Comparison of ENCODE assay signal across 8 mouse cellular contexts in genomic region chr5:144223899-144224816, GRCm38 (mm10). TPM values are rescaled to one million over a fixed set of nuclear protein-coding genes. Genes with fewer than 3 reads are reported as not detected.
DNase-seq lines count a peak whose midpoint lies in the region; ATAC-seq and TF ChIP-seq lines count a peak whose summit lies in the region.

No protein-coding gene starts in this region.

- no peaks in the 10 kb centered on the region for H3K27me3 ChIP-seq in kidney, embryonic 15.5 days
- H3K27me3 ChIP-seq in heart, embryonic 16.5 days (ENCODE audit: control insufficient read depth, insufficient read depth, low read length): no peaks in the 10 kb centered on the region
- no peaks in the 10 kb centered on the region for H3K27me3 ChIP-seq in midbrain, embryonic 12.5 days

- H3K4me3 ChIP-seq in kidney, embryonic 15.5 days (replicated peaks): peak overlapping the region; percentile 65
- peak overlapping the region; percentile 74 for H3K4me3 ChIP-seq in bone marrow, adult 2 months (replicated peaks; ENCODE audit: control insufficient read depth, low read depth, low read length)
- peak overlapping the region; percentile 91 for H3K4me3 ChIP-seq in heart, embryonic 16.5 days (ENCODE audit: low read length)
- H3K4me3 ChIP-seq in midbrain, embryonic 12.5 days: peak overlapping the region; percentile 72

- peak overlapping the region; percentile 78 for H3K4me2 ChIP-seq in kidney, embryonic 15.5 days
- H3K4me2 ChIP-seq in heart, embryonic 16.5 days (ENCODE audit: low read depth, low read length): peak overlapping the region; percentile 71
- peak overlapping the region; percentile 87 for H3K4me2 ChIP-seq in midbrain, embryonic 12.5 days (replicated peaks)

- no peak for TF ChIP-seq POLR2A in bone marrow, adult 2 months (IDR thresholded peaks at IDR 0.05; ENCODE audit: borderline replicate concordance, control insufficient read depth, low read depth, low read length)

- H3K36me3 ChIP-seq in kidney, embryonic 15.5 days: no peaks in the 10 kb centered on the region
- no peaks in the 10 kb centered on the region for H3K36me3 ChIP-seq in heart, embryonic 16.5 days (ENCODE audit: control insufficient read depth, insufficient read depth)
- no peaks in the 10 kb centered on the region for H3K36me3 ChIP-seq in midbrain, embryonic 12.5 days

- peak overlapping the region; percentile 73; the same call in 1 of the 2 replicates for H3K27ac ChIP-seq in kidney, embryonic 15.5 days
- peak overlapping the region; percentile 31; the same call in 1 of the 2 replicates for H3K27ac ChIP-seq in bone marrow, adult 2 months (ENCODE audit: control insufficient read depth, insufficient read depth, low read depth, low read length, poor library complexity)
- H3K27ac ChIP-seq in heart, embryonic 16.5 days (ENCODE audit: low read length): peak overlapping the region; percentile 86
- peak overlapping the region; percentile 77 for H3K27ac ChIP-seq in midbrain, embryonic 12.5 days (replicated peaks)

- no peaks in the 10 kb centered on the region for H3K9me3 ChIP-seq in kidney, embryonic 15.5 days (replicated peaks)
- no peaks in the 10 kb centered on the region for H3K9me3 ChIP-seq in heart, embryonic 16.5 days (replicated peaks; ENCODE audit: control insufficient read depth, low read length)
- no peaks in the 10 kb centered on the region for H3K9me3 ChIP-seq in midbrain, embryonic 12.5 days

- H3K9ac ChIP-seq in kidney, embryonic 15.5 days: peak overlapping the region; percentile 64
- H3K9ac ChIP-seq in heart, embryonic 16.5 days (ENCODE audit: low read length): peak overlapping the region; percentile 89
- peak overlapping the region; percentile 58 for H3K9ac ChIP-seq in midbrain, embryonic 12.5 days (replicated peaks)

- 0 out of 2 replicates have a peak, but pooled peaks have one; percentile 43 for ATAC-seq in kidney, embryonic 15.5 days (replicated peaks; ENCODE audit: low FRiP score)
- ATAC-seq in heart, embryonic 16.5 days (replicated peaks; ENCODE audit: extremely low read depth, insufficient read depth, low FRiP score): no peak
- peak; percentile 34 for ATAC-seq in midbrain, embryonic 12.5 days (ENCODE audit: low FRiP score, low read depth)

- peaks cover 24% of the 10 kb centered on the region for H3K4me1 ChIP-seq in kidney, embryonic 15.5 days
- no peaks in the 10 kb centered on the region; the same call in none of the 2 replicates for H3K4me1 ChIP-seq in bone marrow, adult 2 months (ENCODE audit: control insufficient read depth, insufficient read depth, low read length)
- H3K4me1 ChIP-seq in heart, embryonic 16.5 days (ENCODE audit: control insufficient read depth, insufficient read depth, low read length): peaks cover 20% of the 10 kb centered on the region
- H3K4me1 ChIP-seq in midbrain, embryonic 12.5 days: peaks cover 21% of the 10 kb centered on the region

- WGBS in kidney, embryonic 15.5 days: 26% methylated on average over 18 of the region's 18 CpGs
- 27% methylated on average over 18 of the region's 18 CpGs for WGBS in bone marrow, adult 2 months
- 25% methylated on average over 18 of the region's 18 CpGs for WGBS in heart, embryonic 16.5 days
- WGBS in midbrain, embryonic 12.5 days: 25% methylated on average over 18 of the region's 18 CpGs

- intact Hi-C loops in gastrocnemius, postnatal 36 days (cut with DNase I): loop anchor here (5.0 kb wide), 1 partner anchor 33 kb away; no protein-coding TSS in a partner anchor

- DNase-seq in kidney, adult 9 months: no peak
- no peak for DNase-seq in gastrocnemius, postnatal 36 days
- DNase-seq in spleen, adult 12 weeks (ENCODE audit: low spot score): no peak
- DNase-seq in urinary bladder, postnatal 25 days (ENCODE audit: low spot score): no peak

- TF ChIP-seq CTCF in bone marrow, adult 2 months (IDR thresholded peaks at IDR 0.05; ENCODE audit: control insufficient read depth, insufficient read depth, low read length): no peak

RNA-seq across cellular contexts. Expression of gene Tecpr1, which starts 0.7 kb away (rescaled TPM):
- polyA plus RNA-seq in kidney, embryonic 15.5 days (2015; fragmentation: Nextera tagmentation; extraction: Ambion mirVana): 22.4 and 23.6 TPM in 2 replicates
- polyA plus RNA-seq in bone marrow, adult 2 months (2011; ENCODE audit: insufficient read depth, insufficient read length, low replicate concordance, missing spikeins): 9.6 and 11.9 TPM in 2 replicates
- polyA plus RNA-seq in heart, embryonic 16.5 days (2015; fragmentation: Nextera tagmentation; extraction: Ambion mirVana): 18.3 and 19.7 TPM in 2 replicates
- 33.5 and 36.1 TPM in 2 replicates for polyA plus RNA-seq in midbrain, embryonic 12.5 days (2016; fragmentation: Nextera tagmentation; extraction: Ambion mirVana)
- total RNA-seq in gastrocnemius, postnatal 36 days (2021): 10 to 100 TPM; 14.0 to 14.2 TPM

RNA-seq across cellular contexts. Expression of gene Bri3, which starts 20.1 kb away (rescaled TPM):
- polyA plus RNA-seq in kidney, embryonic 15.5 days (2015; fragmentation: Nextera tagmentation; extraction: Ambion mirVana): 123 and 129 TPM in 2 replicates
- polyA plus RNA-seq in bone marrow, adult 2 months (2011; ENCODE audit: insufficient read depth, insufficient read length, low replicate concordance, missing spikeins): 29.0 and 57.2 TPM in 2 replicates
- 144 and 169 TPM in 2 replicates for polyA plus RNA-seq in heart, embryonic 16.5 days (2015; fragmentation: Nextera tagmentation; extraction: Ambion mirVana)
- 145 and 166 TPM in 2 replicates for polyA plus RNA-seq in midbrain, embryonic 12.5 days (2016; fragmentation: Nextera tagmentation; extraction: Ambion mirVana)
- total RNA-seq in gastrocnemius, postnatal 36 days (2021): 10 to 100 TPM; 33.8 to 35.6 TPM

RNA-seq across cellular contexts. Expression of gene Bhlha15, which starts 34.1 kb away (rescaled TPM):
- polyA plus RNA-seq in kidney, embryonic 15.5 days (2015; fragmentation: Nextera tagmentation; extraction: Ambion mirVana): 0.48 and 0.71 TPM in 2 replicates
- 0.56 and 0.72 TPM in 2 replicates for polyA plus RNA-seq in bone marrow, adult 2 months (2011; ENCODE audit: insufficient read depth, insufficient read length, low replicate concordance, missing spikeins)
- 0.17 and 0.18 TPM in 2 replicates for polyA plus RNA-seq in heart, embryonic 16.5 days (2015; fragmentation: Nextera tagmentation; extraction: Ambion mirVana)
- 0.12 TPM in 1 of 2 replicates, not detected in the other for polyA plus RNA-seq in midbrain, embryonic 12.5 days (2016; fragmentation: Nextera tagmentation; extraction: Ambion mirVana)
- not detected for total RNA-seq in gastrocnemius, postnatal 36 days (2021)

Comparison
In these comparisons a context has a peak if more than half of its experiments do, and no peak if none do; other contexts are left out.
1. H3K27ac ChIP-seq: peak in every context shown above with its lines; median percentile 86 in heart, embryonic 16.5 days; 77 in midbrain, embryonic 12.5 days; 73 in kidney, embryonic 15.5 days; 31 in bone marrow, adult 2 months.